Mouse (Mus musculus) kidney, postnatal 36 days (tissue): Measurements from ENCODE around the gene C2cd4d.

Source experiments
- DNase-seq, 2 experiments: peaks; one replicate each; pipeline ENCODE4 v3.0.0; 2021 to 2022; ENCODE audit warnings: mixed read lengths in 2 of 2

C2cd4d gene

DNA sequence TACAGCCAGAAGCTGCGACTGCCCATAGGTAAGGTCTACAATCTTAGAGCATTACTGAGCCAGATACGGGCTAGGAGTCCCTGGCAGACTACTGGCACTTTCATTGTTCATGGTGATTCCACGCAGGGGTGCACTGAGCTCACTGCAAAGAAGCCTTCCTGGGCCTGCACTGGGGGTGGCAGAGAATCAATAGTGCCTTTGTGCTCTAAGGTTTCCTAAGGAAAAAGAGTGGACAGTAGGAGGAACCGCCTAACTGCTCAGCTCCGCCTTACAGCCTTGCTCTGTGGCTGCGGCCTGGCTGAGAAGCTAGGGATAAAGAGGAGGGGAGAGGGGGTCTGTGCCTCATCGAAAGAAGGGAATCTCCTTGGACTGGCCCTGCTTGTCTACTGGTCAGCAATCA lies at the start of gene C2cd4d:
Gene C2cd4d (plus strand): TSS at position 301 of the 400 bp plus-strand sequence.
- DNase-seq, result no peak

DNA sequence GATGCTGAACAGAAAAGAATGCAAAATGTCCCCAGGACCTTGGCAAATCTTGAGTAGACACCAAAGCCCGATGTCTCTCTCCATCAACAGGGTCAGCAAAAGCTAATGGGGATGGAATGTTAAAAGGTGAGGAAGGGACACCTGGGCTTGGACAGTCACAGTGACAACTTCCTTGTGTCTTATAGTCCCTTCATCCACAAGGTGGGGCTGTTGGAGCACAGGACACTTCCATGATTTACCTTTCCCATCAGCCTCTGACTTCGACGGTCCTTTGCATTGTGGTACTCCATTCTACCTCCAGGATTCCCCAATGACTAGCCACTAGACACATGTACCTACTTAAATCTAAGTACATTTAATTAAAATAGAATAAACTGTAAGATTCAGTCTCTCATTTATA lies 33.6 kb upstream of the C2cd4d start:
- DNase-seq, result peak in 1 of 2 experiments; percentile 36

DNA sequence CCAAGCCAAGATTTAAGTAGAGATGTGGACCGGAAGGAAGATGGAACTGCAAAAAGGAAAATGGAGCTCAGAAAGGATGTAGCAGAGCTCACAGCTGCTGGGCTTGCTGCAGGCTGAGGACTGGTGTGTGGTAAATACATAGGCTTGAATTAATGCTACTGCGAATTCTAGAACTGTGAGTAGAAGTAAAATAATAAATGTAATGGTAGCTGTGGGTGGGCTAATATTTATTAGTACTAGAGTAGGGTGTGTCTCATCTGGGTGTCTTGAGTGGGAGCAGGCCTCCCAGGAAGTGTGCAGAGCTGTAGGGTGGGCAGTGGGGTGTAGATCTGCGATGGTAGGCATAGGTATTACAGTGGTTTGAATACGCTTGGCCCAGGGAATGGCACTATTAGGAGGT lies 27.8 kb upstream of the C2cd4d start:
- no peak for DNase-seq

DNA sequence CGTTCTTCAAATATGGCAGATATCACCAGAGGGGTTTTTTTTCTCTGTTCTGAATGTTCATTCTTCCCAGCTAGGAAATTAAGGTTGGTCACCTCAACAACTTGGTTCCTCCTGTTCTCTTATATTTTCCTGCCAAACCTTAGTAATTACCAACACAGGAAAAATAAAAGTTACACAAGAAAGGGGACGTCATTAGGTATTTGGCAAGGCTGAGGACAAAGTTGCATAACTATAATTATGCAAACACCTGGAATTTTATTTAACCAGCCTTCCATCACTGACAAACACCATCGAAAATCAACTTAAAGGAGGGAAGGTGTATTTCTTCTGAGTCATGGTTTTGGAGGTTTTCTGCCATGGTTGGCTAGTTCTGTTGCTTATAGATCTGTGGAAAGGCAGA lies 23.7 kb upstream of the C2cd4d start:
- no peak for DNase-seq

DNA sequence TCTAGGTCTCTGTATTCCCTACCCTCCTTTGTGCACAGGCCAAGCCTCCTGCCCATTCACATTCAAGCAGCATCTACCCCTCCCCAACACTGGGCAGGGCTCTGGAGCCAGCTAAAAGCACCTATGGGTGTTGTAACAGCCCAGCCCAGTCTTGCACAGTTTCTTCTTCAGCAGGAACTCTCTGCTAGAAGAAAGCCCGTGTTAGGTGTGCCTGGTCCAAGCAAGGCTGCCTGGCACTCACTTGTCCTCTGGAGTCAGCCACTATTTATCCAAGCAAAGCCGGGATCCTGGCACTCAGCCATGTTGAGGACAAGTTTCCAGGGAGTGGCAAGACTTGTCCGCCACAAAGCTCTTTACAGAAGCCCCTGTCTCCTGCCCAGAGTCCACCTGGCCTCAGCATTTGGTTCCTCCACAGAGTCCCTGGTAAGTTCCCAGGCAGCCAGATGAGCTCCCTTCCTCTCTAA lies 20.2 kb upstream of the C2cd4d start, which contains the start of gene Them5:
Gene Them5 (plus strand): TSS at position 141 of the 464 bp plus-strand sequence.
- DNase-seq, result peak; percentile 2 to 36

DNA sequence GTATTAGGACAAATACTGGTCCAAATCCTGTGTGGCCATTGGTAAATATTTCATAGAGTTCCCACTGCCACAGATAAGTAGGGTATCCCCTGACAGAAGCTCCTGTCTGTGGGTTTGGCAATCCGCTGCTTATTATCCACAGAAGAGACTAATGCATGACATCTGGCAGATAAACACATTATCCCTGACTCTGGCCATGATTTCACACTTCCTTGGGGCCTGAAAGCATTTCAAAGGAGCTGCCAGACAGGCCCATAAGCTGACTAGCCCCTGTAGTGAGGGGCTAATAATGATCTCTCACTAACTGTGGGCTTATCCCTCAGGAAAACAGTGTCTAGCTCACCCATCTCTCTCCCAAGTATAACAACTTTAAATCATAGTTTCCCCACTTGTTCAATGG lies 19.7 kb upstream of the C2cd4d start:
- no peak for DNase-seq

DNA sequence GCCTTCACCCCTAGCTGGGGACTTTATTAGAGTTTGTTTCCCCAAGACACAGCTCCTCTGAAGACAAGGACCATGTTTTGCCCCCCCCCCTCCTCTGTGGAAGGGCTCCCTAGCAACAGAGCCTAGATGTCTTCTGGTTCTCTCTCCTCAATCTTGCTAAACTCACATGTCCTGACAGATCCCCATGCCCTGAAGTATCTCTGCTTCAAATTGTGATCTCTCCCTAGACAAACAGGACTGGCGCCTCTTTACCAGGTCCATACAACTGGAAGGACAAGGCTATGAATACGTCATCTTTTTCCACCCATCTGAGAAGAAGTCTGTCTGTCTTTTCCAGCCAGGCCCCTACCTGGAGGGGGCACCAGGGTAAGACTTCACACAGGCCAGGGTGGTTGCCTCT lies 18.1 kb upstream of the C2cd4d start:
- no peak for DNase-seq

DNA sequence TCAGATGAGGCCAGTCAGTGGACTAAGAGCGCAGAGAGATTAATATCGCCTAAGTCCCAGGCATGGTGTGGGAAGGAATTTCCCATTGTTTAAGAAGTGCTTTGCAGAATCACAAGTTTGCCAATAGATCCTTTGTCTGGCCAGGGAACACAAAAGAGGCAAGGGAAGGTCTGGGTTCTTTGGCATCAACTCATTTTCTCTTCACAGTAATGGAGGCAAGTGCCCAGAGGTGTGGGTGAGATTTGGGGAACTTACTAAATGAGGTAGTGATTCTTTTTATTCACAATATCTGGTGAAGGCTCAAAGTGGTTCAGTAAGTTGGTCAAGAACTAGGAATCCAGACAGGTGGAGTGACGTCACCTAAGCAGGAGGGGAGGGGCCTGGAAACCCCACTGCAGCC lies 17.3 kb upstream of the C2cd4d start:
- DNase-seq, result no peak

DNA sequence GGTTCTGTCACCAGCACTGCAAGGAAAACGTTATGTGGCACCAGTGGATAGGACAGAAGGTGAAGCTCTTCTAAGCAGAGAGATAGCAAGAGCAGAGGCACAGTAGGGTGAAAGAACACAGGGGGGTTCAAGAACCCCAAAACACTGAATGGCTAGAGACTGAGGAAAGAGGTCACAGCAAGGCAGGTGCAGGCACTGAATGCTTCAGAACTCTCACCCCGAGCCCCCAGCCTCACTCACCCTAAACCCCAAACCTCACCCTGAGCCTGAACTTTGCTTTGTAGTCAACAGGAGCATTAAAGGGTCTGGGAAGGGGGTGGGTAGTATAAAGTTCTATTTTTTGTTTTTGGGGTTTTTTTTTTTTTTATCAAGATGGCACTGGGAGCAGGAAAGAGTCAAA lies 14.1 kb upstream of the C2cd4d start:
- DNase-seq, result no peak

DNA sequence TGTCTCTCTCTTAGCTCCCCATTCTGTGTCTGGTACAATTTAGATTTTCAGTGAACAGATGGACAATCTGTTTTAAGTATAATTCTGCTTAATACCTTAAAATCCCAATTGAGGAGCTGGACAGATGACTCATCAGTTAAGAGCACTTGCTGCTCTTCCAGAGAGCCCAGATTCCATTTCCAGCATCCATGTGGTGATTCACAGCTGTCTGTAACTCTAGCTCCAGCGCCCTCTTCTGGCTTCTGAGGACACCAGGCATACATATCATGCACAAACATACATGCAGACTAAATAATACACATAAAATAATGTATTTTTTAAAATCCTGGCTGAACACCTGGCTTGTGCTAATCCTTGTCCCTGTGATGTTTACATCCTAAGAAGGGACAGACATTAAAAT lies 1.4 kb upstream of the C2cd4d start:
- peak; percentile 40 to 72 for DNase-seq

DNA sequence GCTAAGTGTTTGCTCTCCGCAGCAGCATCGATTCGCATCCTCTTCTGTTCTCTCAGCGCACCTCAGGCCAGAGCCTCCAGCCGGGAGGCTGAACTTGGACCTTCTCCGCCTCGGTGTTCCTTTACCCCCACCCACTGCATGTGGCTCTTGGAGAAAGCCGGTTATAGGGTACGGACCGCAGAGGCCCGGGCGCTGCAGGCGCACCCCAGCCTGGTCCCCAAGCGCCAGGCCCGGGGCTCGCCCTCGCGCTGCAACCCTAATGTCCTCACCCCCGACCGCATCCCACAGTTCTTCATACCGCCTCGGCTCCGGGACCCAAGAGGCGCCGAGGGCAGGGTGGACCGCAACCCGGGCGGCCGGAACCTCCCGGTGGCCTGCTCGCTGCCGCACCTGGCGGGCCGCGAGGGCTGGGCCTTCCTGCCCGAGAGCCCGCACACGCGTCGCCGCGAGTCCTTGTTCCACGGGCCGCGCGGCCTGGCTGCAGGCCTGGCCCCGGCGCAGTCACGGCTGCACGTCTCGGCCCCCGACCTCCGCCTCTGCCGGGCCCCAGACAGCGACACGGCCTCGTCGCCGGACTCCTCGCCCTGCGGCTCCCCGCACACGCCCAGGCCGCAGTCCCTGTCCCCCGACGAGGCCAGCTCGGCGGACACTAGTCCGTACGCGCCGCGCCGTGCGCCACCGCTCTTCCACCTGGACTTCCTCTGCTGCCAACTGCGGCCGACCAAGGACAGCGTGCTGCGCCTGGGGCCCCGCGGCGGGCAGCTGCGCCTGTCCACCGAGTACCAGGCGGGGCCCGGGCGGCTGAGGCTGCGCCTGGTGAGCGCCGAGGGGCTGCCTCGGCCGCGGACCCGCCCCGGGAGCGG lies 1.3 kb downstream of the C2cd4d start:
- DNase-seq, result peak; percentile 54 to 71

DNA sequence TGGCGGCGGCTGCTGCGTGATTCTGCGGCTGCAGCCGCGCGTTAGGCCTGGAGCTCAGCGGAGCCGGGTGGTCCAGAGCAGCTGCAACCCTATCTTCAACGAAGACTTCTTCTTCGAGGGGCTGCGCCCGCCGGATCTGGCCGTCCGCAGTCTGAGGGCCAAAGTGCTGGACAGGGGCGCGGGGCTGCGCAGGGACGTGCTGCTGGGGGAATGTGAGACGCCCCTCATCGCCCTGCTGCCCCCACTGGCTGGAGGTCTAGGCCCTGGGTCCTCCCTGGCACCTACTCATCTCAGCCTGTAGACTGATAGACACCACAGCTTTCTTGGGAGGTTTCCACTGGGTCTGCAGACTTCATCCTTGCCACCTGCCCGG lies 1.9 kb downstream of the C2cd4d start:
- no peak for DNase-seq

DNA sequence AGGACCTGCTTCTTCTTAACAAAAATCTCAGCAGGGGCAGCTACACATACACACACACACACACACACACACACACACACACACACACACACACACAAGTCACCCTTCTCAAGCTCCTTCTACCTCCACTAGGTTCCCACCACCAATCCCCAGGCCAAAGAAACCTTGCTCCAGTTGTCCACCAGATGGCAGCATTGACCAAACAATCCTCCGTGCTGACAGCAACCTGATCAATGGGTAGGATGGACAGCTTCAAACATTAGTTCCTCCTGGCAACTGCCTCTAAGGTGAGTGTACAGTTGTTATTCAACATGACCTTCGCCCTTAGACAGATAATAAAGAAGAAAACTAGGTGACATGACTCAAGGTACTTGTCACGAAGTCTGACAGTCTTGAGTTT lies 4.5 kb downstream of the C2cd4d start:
- DNase-seq, result peak; percentile 74 to 85

DNA sequence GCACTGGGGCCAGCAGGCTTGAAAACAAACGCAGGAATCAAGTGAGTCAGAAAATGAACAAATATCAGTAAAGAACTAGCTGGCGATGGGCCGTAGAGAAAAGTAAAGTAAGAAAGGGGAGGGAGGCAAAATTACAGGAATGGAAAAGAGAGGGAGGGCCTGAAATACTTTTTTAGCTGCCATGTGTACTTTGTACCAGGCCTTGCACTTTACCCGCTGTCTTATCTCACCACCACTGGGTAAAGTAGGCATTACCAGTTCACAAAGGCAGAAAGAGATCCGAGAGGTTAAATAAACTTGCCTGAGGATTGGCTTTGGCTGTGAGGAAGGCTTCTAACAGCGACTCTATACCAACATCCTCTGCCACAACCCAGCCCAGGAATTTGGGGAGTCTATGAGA lies 5.3 kb downstream of the C2cd4d start:
- peak; percentile 26 to 51 for DNase-seq

DNA sequence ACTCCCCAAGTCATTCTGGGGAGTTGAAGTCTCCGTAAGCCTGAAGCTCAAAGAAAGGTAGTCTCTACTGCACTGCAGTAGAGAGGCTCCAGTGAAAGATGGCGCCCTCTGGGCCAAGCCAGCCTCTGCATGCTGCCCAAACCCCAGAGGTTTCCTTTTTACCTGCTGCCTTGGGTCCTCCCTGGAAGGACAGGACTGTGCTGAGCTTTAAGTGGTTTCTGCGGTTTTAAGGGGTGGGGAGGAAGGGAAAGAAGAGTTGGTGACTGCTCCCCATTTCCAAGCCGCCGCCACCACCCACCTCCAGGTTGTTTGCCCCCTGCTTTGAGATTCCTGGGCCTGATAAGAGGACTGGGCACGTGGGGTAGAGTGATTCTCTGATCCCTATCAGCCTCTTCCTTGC lies 6.4 kb downstream of the C2cd4d start:
- DNase-seq, result no peak

DNA sequence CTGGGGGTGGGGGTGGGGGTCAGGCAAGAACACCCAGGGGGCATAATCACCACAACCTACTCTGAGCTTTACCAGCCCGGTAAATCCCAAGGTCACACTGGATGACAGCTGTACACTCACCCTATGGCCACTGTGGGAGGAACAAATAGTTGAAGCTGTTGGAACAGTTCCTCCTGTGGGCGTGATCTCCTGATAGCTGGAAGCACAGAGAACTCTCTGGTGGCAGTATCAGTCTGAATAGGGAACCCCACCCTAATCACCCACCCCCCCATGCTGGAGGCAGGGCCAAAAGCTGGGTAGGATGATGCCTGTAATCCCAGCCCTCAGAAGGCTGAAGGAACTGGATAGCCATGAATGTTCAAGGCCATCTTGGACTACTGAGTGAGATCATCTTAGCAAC lies 7.5 kb downstream of the C2cd4d start:
- no peak for DNase-seq

DNA sequence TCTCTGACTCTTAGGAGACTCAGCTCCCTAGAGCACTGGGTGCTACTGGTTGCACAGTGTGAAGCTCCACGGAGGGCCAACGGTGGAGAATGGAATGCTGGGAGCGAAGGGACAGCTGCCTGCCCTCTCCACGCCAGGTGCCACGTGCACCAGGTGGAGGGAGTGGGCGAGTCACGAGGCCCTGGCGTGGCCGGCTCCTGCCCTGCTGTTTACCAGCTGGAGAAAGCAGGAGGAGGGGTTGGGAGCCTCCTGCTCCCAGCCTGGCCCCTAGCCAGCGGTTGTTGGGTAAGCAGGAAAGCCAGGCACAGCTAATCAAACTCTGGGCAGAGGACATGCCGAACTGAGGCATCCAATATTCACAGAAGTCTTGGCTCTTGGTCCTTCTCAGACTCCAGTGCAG lies 9.4 kb downstream of the C2cd4d start:
- peak; percentile 98 for DNase-seq

DNA sequence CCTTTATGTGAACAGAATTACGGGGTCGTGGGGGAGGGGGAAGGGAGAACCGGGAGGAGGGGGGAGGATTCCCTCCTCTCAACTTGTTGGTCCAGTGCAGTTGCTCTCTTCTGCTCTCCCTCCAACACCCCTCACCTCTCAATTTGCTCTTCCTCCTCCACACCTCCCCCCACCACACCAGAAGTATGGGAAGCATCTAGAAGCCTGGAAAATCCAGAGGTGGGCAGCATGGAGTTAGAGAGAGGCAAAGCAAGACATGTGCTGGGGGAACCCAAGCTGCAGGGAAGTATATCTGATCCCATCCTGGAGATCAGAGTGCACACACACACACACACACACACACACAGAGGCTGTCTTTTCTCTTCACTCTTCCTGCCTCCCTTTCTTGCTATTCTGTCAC lies 9.8 kb downstream of the C2cd4d start:
- DNase-seq, result no peak

DNA sequence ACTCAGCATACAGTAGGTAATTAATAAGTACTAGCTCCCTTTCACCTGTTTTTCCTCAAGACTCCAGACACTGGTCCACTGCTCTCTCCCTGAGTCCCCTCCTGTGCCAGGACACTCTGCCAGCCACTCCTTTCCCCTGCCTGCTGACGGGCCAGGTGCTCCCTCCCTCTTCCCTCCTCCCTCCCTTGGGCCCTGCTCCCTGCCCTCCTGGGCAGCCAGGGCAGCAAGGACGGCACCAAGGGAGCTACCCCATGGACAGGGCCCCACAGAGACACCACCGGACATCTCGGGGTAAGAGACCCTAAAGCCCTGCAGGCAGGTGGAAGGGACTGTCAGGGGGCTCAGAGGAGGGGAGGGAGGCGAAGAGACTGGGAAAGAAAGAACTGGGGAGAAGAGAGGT lies 10.4 kb downstream of the C2cd4d start, which contains the start of gene Rorc:
Gene Rorc (plus strand): TSS at position 154 of the 400 bp plus-strand sequence.
- DNase-seq, result peak; percentile 81 to 88

DNA sequence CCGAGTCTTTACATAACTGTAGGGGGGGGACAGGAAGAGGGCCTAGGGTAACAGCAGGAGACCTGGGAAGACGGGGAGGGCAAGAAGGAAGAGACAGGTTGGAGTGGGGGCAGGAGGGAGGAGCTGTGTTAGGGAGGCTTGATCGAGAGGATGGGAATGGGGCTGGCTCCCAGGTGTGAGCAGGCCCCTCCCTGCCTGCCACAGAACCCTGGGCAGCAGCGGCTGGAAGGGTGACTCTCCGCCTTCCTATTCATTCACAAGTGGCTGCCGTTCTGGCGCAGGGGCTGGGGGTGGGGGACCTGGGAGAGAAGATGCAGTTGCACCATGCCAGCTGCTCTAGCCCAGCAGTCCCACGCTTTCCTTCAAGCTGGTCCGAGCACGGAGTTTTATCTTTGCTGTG lies 10.9 kb downstream of the C2cd4d start:
- peak; percentile 59 to 74 for DNase-seq

DNA sequence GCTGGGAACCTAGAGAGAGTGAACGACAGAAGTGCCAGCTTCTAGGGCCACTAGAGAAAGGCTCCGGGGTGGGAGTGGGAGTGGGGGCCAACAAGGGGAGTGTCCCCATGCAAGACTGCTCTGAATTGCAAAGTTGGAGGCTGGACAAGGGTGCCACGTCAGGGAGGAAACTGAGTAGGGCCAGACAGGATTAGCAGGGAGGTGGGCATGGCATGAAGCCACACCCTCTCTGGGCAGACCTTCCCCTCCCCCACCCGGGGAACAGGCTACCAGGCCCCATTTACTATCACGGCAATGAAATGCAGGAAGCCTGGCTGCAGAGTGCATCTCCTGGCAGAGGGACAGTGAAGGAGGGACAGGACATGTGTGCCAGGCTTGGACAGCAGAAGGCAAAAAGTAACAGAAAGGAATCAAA lies 11.4 kb downstream of the C2cd4d start:
- peak; percentile 76 to 89 for DNase-seq

DNA sequence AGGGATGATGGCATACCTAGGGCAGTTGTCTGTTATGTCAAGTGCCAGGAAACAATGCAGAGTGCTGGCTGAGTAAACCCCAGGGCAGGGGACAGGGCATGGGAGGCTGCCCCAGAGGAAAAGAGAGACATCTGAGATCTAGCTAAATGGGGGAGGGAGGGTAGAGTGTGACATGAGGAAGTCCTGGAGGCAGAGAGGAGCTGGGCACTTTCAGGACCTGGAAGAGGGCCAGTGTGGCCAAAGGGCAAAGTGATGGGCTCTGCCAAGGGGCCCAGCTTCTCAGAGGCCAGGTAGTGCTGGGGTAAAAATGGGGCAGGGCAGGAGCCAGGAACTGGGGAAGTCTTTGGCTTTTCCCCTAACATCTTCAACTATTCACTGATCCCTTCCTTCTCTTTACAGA lies 12.4 kb downstream of the C2cd4d start:
- DNase-seq, result peak; percentile 86 to 89

DNA sequence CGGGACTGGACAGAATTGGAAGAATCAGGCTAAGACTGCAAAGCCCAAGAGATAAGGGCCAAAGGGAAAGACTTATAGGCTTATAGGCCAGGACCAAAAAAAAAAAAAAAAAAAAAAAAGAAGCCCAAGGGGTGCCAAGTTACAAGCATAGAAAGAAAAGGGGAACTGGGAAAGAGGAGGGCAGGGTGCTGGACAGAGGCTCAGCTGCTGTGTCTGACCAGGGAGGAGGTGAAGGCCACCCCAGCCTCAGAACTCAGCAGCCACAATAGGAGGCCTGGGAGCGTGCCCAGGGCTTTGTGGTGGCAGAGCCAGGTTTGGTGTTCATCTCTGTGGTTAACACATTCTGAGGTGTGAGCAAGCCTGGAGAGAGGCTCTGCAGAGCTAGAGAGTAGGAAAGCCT lies 12.9 kb downstream of the C2cd4d start:
- DNase-seq, result no peak

DNA sequence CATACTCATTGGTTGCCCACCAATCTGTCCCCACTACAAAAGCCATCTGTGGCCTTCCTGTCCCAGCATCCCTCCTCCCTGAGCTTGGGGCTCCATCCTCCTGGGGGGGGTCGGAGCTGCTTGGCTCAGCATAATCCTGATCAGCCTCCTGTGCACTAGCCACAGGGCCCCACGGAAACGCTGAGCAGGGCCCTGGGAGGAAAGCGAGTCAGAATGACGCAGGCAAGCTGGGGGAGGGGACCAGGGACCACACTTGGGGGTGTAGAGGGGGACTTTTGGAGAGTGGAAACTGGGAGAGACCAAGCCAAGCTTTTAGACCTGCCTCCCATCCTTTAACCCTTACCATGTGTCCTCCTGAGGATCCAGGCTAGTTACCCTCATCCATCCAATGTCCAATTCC lies 13.6 kb downstream of the C2cd4d start:
- DNase-seq, result no peak
